Mouse (Mus musculus) CH12.LX (cell line): ENCODE measurements around the gene Ptges. TPM values are rescaled to one million over a fixed set of nuclear protein-coding genes. Genes with fewer than 3 reads are reported as not detected.

ENCODE experiments used
- DNase-seq: peaks from one replicate; pipeline ENCODE4 v3.0.0-alpha.2; 2013; ENCODE audit errors: extremely low read depth
- H3K27ac ChIP-seq: 2 replicates; pipeline ENCODE4 v1.5.1; 2012; ENCODE audit warnings: low read depth, mild to moderate bottlenecking, control low read depth, moderate library complexity; ENCODE audit not compliant: insufficient read depth
- H3K27me3 ChIP-seq: replicated peaks from 2 replicates; pipeline ENCODE3; 2012; ENCODE audit warnings: inconsistent platforms
- H3K36me3 ChIP-seq, 2 experiments: replicated peaks in 1 of 2; 2 replicates each; pipeline versions ENCODE3 to v1.6.1; 2012; ENCODE audit warnings: inconsistent platforms in 1 of 2, low read length in 1 of 2, mild to moderate bottlenecking in 1 of 2, mixed read lengths in 1 of 2, moderate library complexity in 1 of 2; ENCODE audit not compliant: control insufficient read depth in 1 of 2, insufficient read depth in 1 of 2
- H3K4me1 ChIP-seq, 2 experiments: 2 replicates each; pipeline ENCODE4 v1.6.1; 2012; ENCODE audit warnings: inconsistent platforms in 1 of 2, moderate library complexity in 1 of 2; ENCODE audit not compliant: insufficient read depth in 2 of 2, control insufficient read depth in 1 of 2
- H3K4me2 ChIP-seq: 2 replicates; pipeline ENCODE4 v1.6.1; 2012; ENCODE audit warnings: low read depth, mild to moderate bottlenecking, control low read depth; ENCODE audit not compliant: poor library complexity, insufficient read depth, severe bottlenecking
- H3K4me3 ChIP-seq, 3 experiments: fragments of 150-350 bp in 1 of 3; sonication (generic) in 1 of 3; replicated peaks in 1 of 3; 2 replicates each; pipeline versions ENCODE3 to v1.5.1; 2011 to 2012; ENCODE audit warnings: low read depth in 2 of 3, low read length in 2 of 3, mild to moderate bottlenecking in 2 of 3, moderate library complexity in 2 of 3, control low read depth in 1 of 3, improper control_type of control experiment in 1 of 3, inconsistent platforms in 1 of 3, mixed read lengths in 1 of 3; ENCODE audit not compliant: poor library complexity in 1 of 3
- H3K79me2 ChIP-seq: replicated peaks from 2 replicates; pipeline ENCODE4 v1.6.1; 2012; ENCODE audit warnings: mild to moderate bottlenecking, moderate library complexity; ENCODE audit not compliant: control insufficient read depth, poor library complexity, insufficient read depth, severe bottlenecking; ENCODE audit errors: extremely low read depth
- H3K9ac ChIP-seq: 2 replicates; pipeline ENCODE4 v1.6.1; 2012; ENCODE audit warnings: low read depth, mild to moderate bottlenecking, control low read depth, moderate library complexity; ENCODE audit not compliant: insufficient read depth
- H3K9me3 ChIP-seq: replicated peaks from 2 replicates; pipeline ENCODE3; 2012; ENCODE audit warnings: low read length, inconsistent platforms, mixed read lengths
- BHLHE40 ChIP-seq: IDR thresholded peaks from 2 replicates; pipeline ENCODE4 v1.6.1; 2011; ENCODE audit warnings: mild to moderate bottlenecking, low read depth, low read length, improper control_type of control experiment
- CHD1 ChIP-seq: IDR thresholded peaks from 2 replicates; pipeline ENCODE4 v1.6.1; 2012; ENCODE audit warnings: low read depth, low read length, improper control_type of control experiment, inconsistent platforms
- CTCF ChIP-seq, 2 experiments: IDR thresholded peaks in 1 of 2; conservative IDR thresholded peaks in 1 of 2; 2 replicates each; pipeline ENCODE4 v1.5.1; 2011 to 2012; ENCODE audit warnings: low read depth in 2 of 2, low read length in 2 of 2, improper control_type of control experiment in 1 of 2, inconsistent platforms in 1 of 2, mild to moderate bottlenecking in 1 of 2, moderate library complexity in 1 of 2
- ELF1 ChIP-seq: IDR thresholded peaks from 2 replicates; pipeline ENCODE4 v1.6.1; 2014; ENCODE audit warnings: low read depth, mild to moderate bottlenecking, inconsistent platforms, low read length, improper control_type of control experiment
- GABPA ChIP-seq: IDR thresholded peaks from 2 replicates; pipeline ENCODE4 v1.6.1; 2012; ENCODE audit warnings: low read depth, low read length, improper control_type of control experiment, inconsistent platforms; ENCODE audit not compliant: insufficient replicate concordance
- JUN ChIP-seq: IDR thresholded peaks from 2 replicates; pipeline ENCODE4 v1.6.1; 2011; ENCODE audit warnings: low read depth, mild to moderate bottlenecking, low read length, improper control_type of control experiment, moderate library complexity; ENCODE audit not compliant: insufficient read depth
- JUND ChIP-seq: conservative IDR thresholded peaks from 2 replicates; pipeline ENCODE4 v1.6.1; 2011; ENCODE audit warnings: low read depth, low read length, improper control_type of control experiment
- MAX ChIP-seq: IDR thresholded peaks from 2 replicates; pipeline ENCODE4 v1.6.1; 2011; ENCODE audit warnings: low read length, improper control_type of control experiment
- MEF2A ChIP-seq: IDR thresholded peaks from 2 replicates; pipeline ENCODE4 v1.6.1; 2014; ENCODE audit warnings: low read depth, mild to moderate bottlenecking, inconsistent platforms, low read length, improper control_type of control experiment, borderline replicate concordance
- MYC ChIP-seq: IDR thresholded peaks from 2 replicates; pipeline ENCODE4 v1.6.1; 2011; ENCODE audit warnings: low read depth, mild to moderate bottlenecking, improper control_type of control experiment, low read length
- NRF1 ChIP-seq: IDR thresholded peaks from 2 replicates; pipeline ENCODE4 v1.6.1; 2014; ENCODE audit warnings: low read depth, mild to moderate bottlenecking, inconsistent platforms, low read length, improper control_type of control experiment, moderate library complexity
- RAD21 ChIP-seq: IDR thresholded peaks from 2 replicates; pipeline ENCODE4 v1.6.1; 2011; ENCODE audit warnings: low read depth, mild to moderate bottlenecking, low read length, improper control_type of control experiment, moderate library complexity
- SMC3 ChIP-seq: IDR thresholded peaks from 2 replicates; pipeline ENCODE4 v1.6.1; 2011; ENCODE audit warnings: low read depth, low read length, improper control_type of control experiment
- TBP ChIP-seq: conservative IDR thresholded peaks from 2 replicates; pipeline ENCODE4 v1.6.1; 2011; ENCODE audit warnings: low read depth, low read length, improper control_type of control experiment
- TCF12 ChIP-seq: IDR thresholded peaks from 2 replicates; pipeline ENCODE4 v1.6.1; 2014; ENCODE audit warnings: low read depth, mild to moderate bottlenecking, inconsistent platforms, low read length, improper control_type of control experiment
- USF1 ChIP-seq: IDR thresholded peaks from 2 replicates; pipeline ENCODE4 v1.6.1; 2014; ENCODE audit warnings: low read depth, mild to moderate bottlenecking, inconsistent platforms, low read length, improper control_type of control experiment
- ZMIZ1 ChIP-seq: IDR thresholded peaks from 2 replicates; pipeline ENCODE4 v1.6.1; 2012; ENCODE audit warnings: low read depth, mild to moderate bottlenecking, inconsistent platforms, low read length, improper control_type of control experiment
- ZNF384 ChIP-seq: IDR thresholded peaks from 2 replicates; pipeline ENCODE4 v1.6.1; 2012; ENCODE audit warnings: low read depth, low read length, improper control_type of control experiment, inconsistent platforms
- dilution Hi-C: fragments of 300-500 bp; cut with MboI; formaldehyde crosslinking; loops from 2 replicates; pipeline ENCODE4 v1.14.3; 2020; ENCODE audit warnings: low sequenced_read_pairs; ENCODE audit not compliant: extremely low pct_unique_long_range_greater_than_20kb, extremely low pct_ligation_motif_present
- in situ Hi-C: fragments of 300-500 bp; cut with MboI; formaldehyde crosslinking; loops from 3 replicates; pipeline ENCODE4 v1.14.3; 2019; ENCODE audit warnings: low sequenced_read_pairs, low pct_ligation_motif_present, low pct_unique_long_range_greater_than_20kb, mixed read lengths
- polyA plus RNA-seq: library from polyadenylated mRNA; unstranded; fragments of >175 nt; gene quantifications from 2 replicates; pipeline ENCODE4 v1.2.1, GENCODE M21; 2012; ENCODE audit warnings: low read depth; ENCODE audit not compliant: insufficient read length
- total RNA-seq, 2 experiments: library from RNA; depleted of rRNA; stranded (reverse); fragments of 300-350 nt in 1 of 2; fragments of >200 nt in 1 of 2; gene quantifications; 2 replicates each; pipeline ENCODE4 v1.2.3; 2012 to 2014

The Ptges gene
- total and polyA plus RNA-seq, 3 experiments: 0.04 to 0.09 TPM; not detected in 1

DNA sequence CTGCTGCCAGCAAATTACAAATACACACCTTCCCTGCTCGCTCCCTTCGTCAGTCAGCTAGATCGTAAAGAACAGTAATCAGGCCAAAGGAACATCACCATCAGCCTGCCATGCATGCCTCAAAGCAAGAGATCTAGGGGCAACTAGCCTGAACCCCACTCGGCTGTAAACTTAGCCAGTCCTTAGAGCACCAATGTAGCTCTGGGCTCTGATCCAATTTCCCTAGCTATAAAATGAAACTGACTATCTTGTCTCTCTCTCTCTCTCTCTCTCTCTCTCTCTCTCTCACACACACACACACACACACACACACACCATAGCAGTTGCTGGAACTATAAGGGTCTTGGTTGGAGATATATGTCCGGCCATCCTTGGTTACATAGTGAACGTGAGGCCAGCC lies 25.4 kb downstream of the Ptges start:
- Histone ChIP-seq H3K4me3 (no peak overlapping the region), H3K27ac (no peak overlapping the region), H3K4me1 (no peaks in the 10 kb centered on the region; a peak in 1 of 4 replicates), H3K27me3 (peaks cover 51% of the 10 kb centered on the region), H3K9ac (no peak overlapping the region), H3K9me3 (no peaks in the 10 kb centered on the region), H3K4me2 (no peak overlapping the region), H3K36me3 (no peaks in the 10 kb centered on the region), H3K79me2 (no peaks in the 10 kb centered on the region)
- TF ChIP-seq JUN (no peak), GABPA (no peak), TCF12 (no peak), SMC3 (no peak), RAD21 (no peak), JUND (no peak), CHD1 (no peak), ZNF384 (no peak), BHLHE40 (no peak), MEF2A (no peak), MYC (no peak), TBP (no peak), NRF1 (no peak), ZMIZ1 (no peak), CTCF (conservative IDR thresholded peaks at IDR 0.05 in 1 of 2, IDR thresholded peaks at IDR 0.05 in 1 of 2; ENCODE audit: low read depth in 2 of 2, low read length in 2 of 2) (no peak), USF1 (no peak)
- dilution Hi-C loops (no loop called here), in situ Hi-C loops (no loop called here)
- DNase-seq: no peak

DNA sequence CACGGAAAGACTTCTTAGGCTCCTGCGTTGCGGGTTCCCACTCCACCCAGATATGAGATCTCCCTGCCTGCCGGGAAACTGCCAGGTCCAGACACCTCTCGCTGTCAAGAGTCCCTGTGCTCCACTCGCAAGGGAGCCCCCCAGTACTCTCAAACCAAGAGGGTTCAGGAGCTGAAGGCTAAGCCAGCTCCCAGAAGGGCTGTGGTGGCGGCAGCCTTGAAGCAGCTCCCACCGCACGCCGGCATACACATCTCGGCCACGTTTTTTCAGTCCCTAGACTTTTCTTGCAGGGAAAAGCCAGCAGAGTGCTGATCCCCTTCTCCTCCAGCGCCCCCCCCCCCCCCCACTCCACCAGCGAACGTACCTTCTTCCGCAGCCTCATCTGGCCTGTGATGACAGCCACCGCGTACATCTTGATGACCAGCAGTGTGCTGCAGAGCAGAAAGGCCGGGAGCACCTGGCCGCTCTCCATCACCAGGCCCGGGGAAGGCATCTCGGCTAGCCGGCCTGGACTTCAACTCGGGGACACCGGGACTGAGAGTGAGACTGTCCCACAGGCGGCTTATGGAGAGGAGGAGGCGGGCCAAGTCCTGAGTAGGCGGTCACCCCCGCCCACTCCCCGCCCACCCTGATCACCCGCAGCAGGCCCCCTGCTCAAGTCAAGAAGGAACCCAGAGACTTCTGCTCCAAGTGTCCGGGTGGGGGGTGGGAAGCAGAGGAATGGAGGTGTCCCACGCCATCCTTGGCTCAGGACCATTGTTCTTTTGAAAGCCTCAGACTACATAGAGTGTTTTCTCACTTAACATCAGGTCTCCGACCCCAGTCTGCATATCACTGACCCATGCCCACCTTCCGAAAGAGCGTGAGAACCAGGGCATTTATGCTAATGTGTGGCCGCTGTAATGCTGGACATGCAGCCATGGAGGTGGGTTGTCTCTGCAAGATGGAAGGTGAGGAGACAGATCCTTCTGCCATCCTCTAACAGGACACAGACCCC lies 26.6 kb downstream of the Ptges start:
- no peak for DNase-seq
- TF ChIP-seq MAX (no peak), USF1 (no peak), ELF1 (no peak)
- Histone ChIP-seq H3K27ac (no peak overlapping the region), H3K9me3 (no peaks in the 10 kb centered on the region), H3K4me2 (no peak overlapping the region), H3K79me2 (no peaks in the 10 kb centered on the region), H3K9ac (no peak overlapping the region), H3K36me3 (no peaks in the 10 kb centered on the region), H3K4me3 (no peak overlapping the region), H3K27me3 (peaks cover 54% of the 10 kb centered on the region), H3K4me1 (peaks cover under 1 to 1% of the 10 kb centered on the region in 2 experiments; a peak in 3 of 4 replicates)
- in situ Hi-C loops (no loop called here), dilution Hi-C loops (no loop called here)
